Mouse (Mus musculus) bone marrow, adult 2 months (tissue): ENCODE measurements around the gene Foxi2. TPM values are rescaled to one million over a fixed set of nuclear protein-coding genes. Genes with fewer than 3 reads are reported as not detected.

Experiments used
- H3K27ac ChIP-seq: fragments of 200-500 bp; 2 replicates; pipeline ENCODE4 v1.5.1; 2012; ENCODE audit warnings: low read depth, mild to moderate bottlenecking, control low read depth, inconsistent platforms, low read length; ENCODE audit not compliant: control insufficient read depth, poor library complexity, insufficient read depth
- H3K4me1 ChIP-seq: fragments of 200-500 bp; 2 replicates; pipeline ENCODE4 v1.6.1; 2011; ENCODE audit warnings: low read length; ENCODE audit not compliant: control insufficient read depth, insufficient read depth
- H3K4me3 ChIP-seq: fragments of 200-500 bp; replicated peaks from 2 replicates; pipeline ENCODE3; 2011; ENCODE audit warnings: mild to moderate bottlenecking, low read depth, low read length, control low read depth; ENCODE audit not compliant: control insufficient read depth
- CTCF ChIP-seq: fragments of 200-500 bp; IDR thresholded peaks from 2 replicates; pipeline ENCODE4 v1.5.1; 2011; ENCODE audit warnings: low read length, control low read depth; ENCODE audit not compliant: control insufficient read depth, insufficient read depth
- POLR2A ChIP-seq: fragments of 200-500 bp; IDR thresholded peaks from 2 replicates; pipeline ENCODE4 v1.6.1; 2011; ENCODE audit warnings: low read depth, mild to moderate bottlenecking, control low read depth, low read length, borderline replicate concordance; ENCODE audit not compliant: control insufficient read depth
- WGBS: fragments of 180-500 bp; shearing (Covaris S2); methylation state at CpG from one replicate; pipeline ENCODE4 v1.1.7; 2018; 5-methylcytosine and 5-hydroxymethylcytosine counted together
- polyA plus RNA-seq: library from polyadenylated mRNA; stranded (reverse); fragments of >200 nt; gene quantifications from 2 replicates; pipeline ENCODE4 v1.2.4, GENCODE M21; 2011; ENCODE audit warnings: low replicate concordance; ENCODE audit not compliant: missing spikeins, insufficient read depth, insufficient read length

Gene Foxi2
- not detected in 2 replicates for polyA plus RNA-seq

- WGBS: 3% methylated on average over 51 of the region's 51 CpGs
- Histone ChIP-seq H3K4me3 (no peak within 1 kb of the TSS), H3K4me1 (no peaks in the 10 kb centered on the region), H3K27ac (no peak within 1 kb of the TSS; the same call in 1 of the 2 replicates)
- TF ChIP-seq CTCF: no peak
- TF ChIP-seq POLR2A: no peak
These were observed at the start of gene Foxi2 for GRCm38 (mm10) chr7:135410237-135410965. Gene Foxi2, plus strand, starts transcription at chr7:135410308.

GRCm38 (mm10) chr7:135364606-135365005 is 45.5 kb upstream of the Foxi2 start:
- 83% methylated on average over 5 of the region's 5 CpGs for WGBS
- Histone ChIP-seq H3K4me1 (no peaks in the 10 kb centered on the region), H3K4me3 (no peak overlapping the region), H3K27ac (no peak overlapping the region)
- TF ChIP-seq CTCF (no peak), POLR2A (no peak)

- Histone ChIP-seq H3K4me1 (no peaks in the 10 kb centered on the region), H3K4me3 (no peak overlapping the region), H3K27ac (no peak overlapping the region)
- no peak for TF ChIP-seq POLR2A
- no peak for TF ChIP-seq CTCF
- 86% methylated on average over 13 of the region's 13 CpGs for WGBS
These were observed 34.1 kb upstream of the Foxi2 start for GRCm38 (mm10) chr7:135376048-135376447.

GRCm38 (mm10) chr7:135376932-135377331 is 33.2 kb upstream of the Foxi2 start:
- TF ChIP-seq CTCF: peak; percentile 76
- no peak for TF ChIP-seq POLR2A
- no peak overlapping the region for H3K4me3 ChIP-seq
- H3K4me1 ChIP-seq: no peaks in the 10 kb centered on the region
- no peak overlapping the region for H3K27ac ChIP-seq
- WGBS: 58% methylated on average over 5 of the region's 5 CpGs

GRCm38 (mm10) chr7:135378331-135378730 is 31.8 kb upstream of the Foxi2 start:
- Histone ChIP-seq H3K4me3 (no peak overlapping the region), H3K27ac (no peak overlapping the region), H3K4me1 (no peaks in the 10 kb centered on the region)
- TF ChIP-seq POLR2A (no peak), CTCF (no peak)
- 70% methylated on average over 5 of the region's 5 CpGs for WGBS

GRCm38 (mm10) chr7:135389039-135389438 is 21.1 kb upstream of the Foxi2 start:
- TF ChIP-seq CTCF (no peak), POLR2A (no peak)
- H3K4me1 ChIP-seq: no peaks in the 10 kb centered on the region
- H3K4me3 ChIP-seq: no peak overlapping the region
- 59% methylated on average over 3 of the region's 3 CpGs for WGBS
- no peak overlapping the region for H3K27ac ChIP-seq

- H3K27ac ChIP-seq: no peak overlapping the region
- TF ChIP-seq CTCF (no peak), POLR2A (no peak)
- no peaks in the 10 kb centered on the region for H3K4me1 ChIP-seq
- H3K4me3 ChIP-seq: no peak overlapping the region
- 33% methylated on average over 5 of the region's 5 CpGs for WGBS
These were observed 17.1 kb upstream of the Foxi2 start for GRCm38 (mm10) chr7:135392949-135393542.

GRCm38 (mm10) chr7:135394436-135394835 is 15.7 kb upstream of the Foxi2 start:
- no peak overlapping the region for H3K4me3 ChIP-seq
- no peaks in the 10 kb centered on the region for H3K4me1 ChIP-seq
- no peak for TF ChIP-seq CTCF
- no peak for TF ChIP-seq POLR2A
- 89% methylated on average over 3 of the region's 3 CpGs for WGBS
- H3K27ac ChIP-seq: no peak overlapping the region
